Mouse (Mus musculus) liver, embryonic 12.5 days (tissue): ENCODE results near the gene Abtb1. TPM values are rescaled to one million over a fixed set of nuclear protein-coding genes. Genes with fewer than 3 reads are reported as not detected.

Experiments used
- ATAC-seq: fragments of 200-750 bp; cut with Nextera tagmentation; 2 replicates; pipeline ENCODE4 v1.8.0; 2017; ENCODE audit warnings: moderate number of reproducible peaks, mild to moderate bottlenecking, moderate library complexity
- H3K27ac ChIP-seq: fragments of 300-500 bp; sonication (generic); 2 replicates; pipeline ENCODE4 v1.5.1; 2016; ENCODE audit warnings: mild to moderate bottlenecking
- H3K27me3 ChIP-seq: fragments of 300-500 bp; sonication (generic); replicated peaks from 2 replicates; pipeline ENCODE4 v1.6.1; 2016; ENCODE audit warnings: mild to moderate bottlenecking, moderate library complexity
- H3K36me3 ChIP-seq: fragments of 300-500 bp; sonication (generic); 2 replicates; pipeline ENCODE4 v1.6.1; 2016; ENCODE audit warnings: mild to moderate bottlenecking, moderate library complexity
- H3K4me1 ChIP-seq: fragments of 300-500 bp; sonication (generic); 2 replicates; pipeline ENCODE4 v1.6.1; 2016
- H3K4me2 ChIP-seq: fragments of 300-500 bp; sonication (generic); 2 replicates; pipeline ENCODE4 v1.6.1; 2016; ENCODE audit warnings: mild to moderate bottlenecking, moderate library complexity
- H3K4me3 ChIP-seq: fragments of 300-500 bp; sonication (generic); 2 replicates; pipeline ENCODE4 v1.5.1; 2016; ENCODE audit warnings: mild to moderate bottlenecking, moderate library complexity
- H3K9ac ChIP-seq: fragments of 300-500 bp; sonication (generic); 2 replicates; pipeline ENCODE4 v1.6.1; 2016; ENCODE audit warnings: mild to moderate bottlenecking, moderate library complexity
- H3K9me3 ChIP-seq: fragments of 300-500 bp; sonication (generic); replicated peaks from 2 replicates; pipeline ENCODE4 v1.6.1; 2016; ENCODE audit warnings: mild to moderate bottlenecking, moderate library complexity
- WGBS: fragments of 180-500 bp; shearing (Covaris S2); methylation state at CpG from one replicate; pipeline ENCODE4 v1.1.7; 2016; ENCODE audit not compliant: insufficient replicate concordance; 5-methylcytosine and 5-hydroxymethylcytosine counted together
- polyA plus RNA-seq: library from polyadenylated mRNA; unstranded; fragments of >200 nt; fragmentation: Nextera tagmentation; extraction: Ambion mirVana; gene quantifications from 2 replicates; pipeline ENCODE4 v1.2.1, GENCODE M21; 2016

Gene Abtb1
- polyA plus RNA-seq, 1 experiment from 2014 or later = 37.6 TPM

DNA sequence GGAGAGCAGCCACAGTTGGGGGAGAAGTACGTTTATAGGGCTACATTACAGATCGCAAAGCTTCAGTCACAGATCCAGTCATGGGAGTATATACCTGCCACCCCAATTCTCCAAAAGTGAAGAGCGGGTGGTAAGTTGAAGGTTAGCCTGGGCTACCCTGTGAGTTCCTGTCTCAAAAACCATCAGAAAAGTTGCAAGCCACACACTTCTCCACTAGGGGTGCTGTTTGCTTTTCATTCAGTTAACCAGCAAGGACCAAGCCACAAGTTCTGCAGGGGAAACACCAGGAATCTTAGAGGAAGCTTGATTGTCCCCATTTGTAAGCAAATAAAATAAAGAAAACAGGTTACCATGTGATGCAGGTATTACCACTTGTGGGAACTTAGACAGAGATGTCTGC is 28.9 kb downstream of the Abtb1 start:
- no peak overlapping the region for H3K9ac ChIP-seq
- peaks cover 36% of the 10 kb centered on the region for H3K4me1 ChIP-seq
- ATAC-seq = no peak
- H3K4me3 ChIP-seq = no peak overlapping the region
- H3K9me3 ChIP-seq = no peaks in the 10 kb centered on the region
- H3K27ac ChIP-seq = no peak overlapping the region
- peaks cover 42% of the 10 kb centered on the region for H3K36me3 ChIP-seq
- H3K27me3 ChIP-seq = no peaks in the 10 kb centered on the region; the same call in 1 of the 2 replicates
- WGBS = 41% methylated on average over 3 of the region's 3 CpGs
- H3K4me2 ChIP-seq = no peak overlapping the region

DNA sequence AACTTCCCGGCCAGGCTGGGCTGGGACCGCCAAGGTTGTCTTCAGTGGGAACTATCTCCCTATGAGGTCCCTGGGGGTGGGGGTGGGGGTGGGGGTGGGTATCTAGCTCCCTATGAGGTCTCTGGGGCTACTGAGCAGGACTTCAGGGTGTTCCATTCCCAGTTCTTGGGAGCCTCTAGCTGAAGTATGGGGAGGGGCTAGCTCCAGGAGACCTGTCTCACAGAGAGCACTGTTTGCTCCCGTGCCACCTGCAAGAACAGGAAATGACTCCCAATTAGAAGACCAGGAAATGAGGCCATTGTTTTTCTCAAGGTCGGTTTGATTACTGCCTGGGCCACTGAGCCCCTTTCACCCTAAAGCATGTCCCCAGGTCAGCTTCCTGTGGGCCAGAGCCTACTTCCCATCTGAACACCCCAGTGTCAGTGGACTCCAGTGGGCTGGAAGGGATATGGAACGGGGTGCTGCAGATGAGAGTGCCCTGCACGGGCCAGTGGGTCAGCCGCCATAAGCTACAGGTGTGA is 29.8 kb downstream of the Abtb1 start:
- H3K9ac ChIP-seq = no peak overlapping the region
- H3K27ac ChIP-seq = no peak overlapping the region
- peaks cover 46% of the 10 kb centered on the region for H3K4me1 ChIP-seq
- no peaks in the 10 kb centered on the region for H3K27me3 ChIP-seq
- ATAC-seq = no peak
- 44% methylated on average over 7 of the region's 7 CpGs for WGBS
- no peak overlapping the region for H3K4me3 ChIP-seq
- no peak overlapping the region for H3K4me2 ChIP-seq
- no peaks in the 10 kb centered on the region for H3K9me3 ChIP-seq
- peaks cover 43% of the 10 kb centered on the region for H3K36me3 ChIP-seq

DNA sequence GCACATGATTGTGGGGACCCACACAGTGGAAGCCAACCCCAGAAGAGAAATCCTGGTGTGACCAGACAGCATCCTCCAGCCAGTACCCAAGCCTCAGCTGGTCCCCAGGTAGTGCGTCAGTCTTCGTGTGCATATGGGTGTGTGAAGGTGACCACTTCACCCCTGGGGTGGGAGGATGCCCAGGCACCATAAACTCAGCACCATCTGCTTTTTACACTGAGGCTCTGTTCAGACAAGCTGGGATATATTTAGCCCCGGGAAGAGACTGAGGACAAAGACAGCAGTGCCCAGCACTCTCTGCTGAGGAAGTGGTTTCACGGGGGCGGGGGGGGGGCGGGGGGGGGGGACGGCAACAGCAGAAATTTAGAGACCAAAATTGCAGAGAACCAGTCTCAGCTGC is 30.4 kb downstream of the Abtb1 start:
- Histone ChIP-seq H3K9ac (no peak overlapping the region), H3K9me3 (no peaks in the 10 kb centered on the region), H3K36me3 (peaks cover 43% of the 10 kb centered on the region), H3K4me3 (no peak overlapping the region), H3K4me1 (peaks cover 47% of the 10 kb centered on the region), H3K4me2 (no peak overlapping the region), H3K27me3 (no peaks in the 10 kb centered on the region), H3K27ac (no peak overlapping the region)
- 20% methylated on average over 7 of the region's 7 CpGs for WGBS
- no peak for ATAC-seq

DNA sequence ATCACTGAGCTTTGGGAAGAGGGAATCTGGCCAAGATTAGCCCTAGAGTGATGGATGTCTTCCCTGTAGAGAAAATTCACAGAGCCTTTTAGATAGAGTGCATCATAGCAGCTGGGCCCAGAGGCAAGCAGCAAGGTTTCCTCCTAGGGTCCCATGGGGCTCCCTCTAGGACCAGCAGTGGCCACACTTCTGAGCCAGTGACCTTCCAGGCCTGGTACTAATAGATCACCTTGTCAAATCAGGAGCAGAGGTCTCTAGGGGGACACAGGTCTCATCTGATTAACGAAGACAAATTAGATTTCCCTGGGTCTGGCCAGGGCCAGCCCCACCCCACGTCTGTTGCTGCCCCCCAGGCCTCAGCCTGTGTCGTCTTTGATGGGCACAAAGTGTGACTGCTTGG is 31.5 kb downstream of the Abtb1 start:
- Histone ChIP-seq H3K9ac (no peak overlapping the region), H3K27me3 (no peaks in the 10 kb centered on the region), H3K4me2 (no peak overlapping the region), H3K4me3 (no peak overlapping the region), H3K27ac (no peak overlapping the region), H3K4me1 (peaks cover 48% of the 10 kb centered on the region), H3K36me3 (peaks cover 43% of the 10 kb centered on the region), H3K9me3 (no peaks in the 10 kb centered on the region)
- WGBS = 63% methylated on average over 3 of the region's 3 CpGs
- 0 out of 2 replicates have a peak, but pooled peaks have one; percentile 27 for ATAC-seq

DNA sequence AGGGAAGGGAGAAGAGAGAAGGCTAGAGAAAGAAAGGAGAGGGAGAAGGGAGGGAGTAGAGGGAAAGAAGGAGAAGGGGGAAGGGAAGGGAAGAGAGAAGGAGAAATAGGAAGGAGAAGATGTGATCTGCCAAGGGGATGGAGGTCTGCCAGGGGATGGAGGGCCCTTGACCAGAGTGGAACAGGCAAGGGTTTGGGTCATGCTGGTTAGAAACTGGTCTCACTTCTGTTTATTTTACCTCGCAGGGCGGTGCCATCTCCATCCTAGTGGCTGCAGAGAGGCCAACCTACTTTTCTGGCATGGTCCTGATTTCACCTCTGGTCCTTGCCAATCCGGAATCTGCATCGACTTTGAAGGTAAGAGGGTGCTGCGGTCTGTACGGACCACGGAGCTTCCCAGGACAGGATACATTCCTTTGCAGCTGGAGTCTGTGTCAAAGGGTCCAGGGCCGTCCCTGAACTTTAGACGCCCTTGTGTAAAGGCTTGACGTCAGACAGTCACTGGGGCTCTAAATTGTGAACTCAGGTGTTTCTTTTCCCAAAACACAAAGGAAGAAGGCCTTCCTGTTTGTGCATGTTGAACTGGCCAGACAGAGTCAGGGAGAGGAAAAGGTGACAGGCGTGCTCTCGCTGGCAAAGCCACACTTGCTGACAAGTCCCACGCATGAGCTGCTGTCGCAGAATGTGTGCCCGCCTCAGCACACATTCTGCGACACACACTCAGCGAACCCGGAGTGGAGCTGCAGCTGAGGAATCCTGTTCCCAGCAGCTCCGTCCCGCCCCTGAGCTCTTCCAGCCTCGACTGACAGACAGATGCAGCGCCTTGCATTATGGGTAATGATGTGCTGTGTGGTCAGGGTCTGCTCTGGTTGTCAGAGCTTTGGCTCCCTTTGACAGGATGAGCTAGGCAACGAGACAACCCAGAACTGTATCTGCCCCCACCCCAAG is 32.4 kb downstream of the Abtb1 start:
- H3K27ac ChIP-seq = no peak overlapping the region; the same call in 1 of the 2 replicates
- ATAC-seq = no peak

DNA sequence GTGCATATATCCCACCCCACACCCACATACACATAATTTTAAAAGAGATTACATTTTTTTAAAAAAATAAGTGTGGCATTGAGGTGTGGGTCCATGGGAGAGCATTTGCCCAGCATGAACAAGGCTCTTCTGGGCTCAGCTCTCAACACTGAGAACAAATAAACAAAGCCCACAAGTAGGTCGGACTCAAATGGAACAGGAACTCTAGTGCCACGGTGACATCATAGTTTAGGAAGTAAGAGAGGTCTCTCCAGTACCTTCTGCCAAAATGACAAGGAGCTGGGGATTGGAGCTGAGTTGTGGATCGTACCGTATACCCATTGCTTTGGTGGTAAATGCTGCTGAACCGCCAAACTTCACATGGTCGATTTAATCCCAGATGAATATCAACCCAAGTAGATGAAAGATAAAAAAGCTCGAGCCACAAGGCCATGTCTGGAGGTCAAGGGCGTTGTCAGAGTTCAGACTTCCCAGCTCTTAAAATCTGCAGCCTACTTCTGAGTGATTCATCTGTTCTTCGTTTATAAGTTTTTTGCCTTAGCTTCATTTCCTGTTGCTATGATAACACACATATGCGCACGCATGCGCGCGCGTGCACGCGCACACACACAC is 36.7 kb downstream of the Abtb1 start:
- 82% methylated on average over 17 of the region's 17 CpGs for WGBS
- no peak overlapping the region for H3K4me2 ChIP-seq
- no peaks in the 10 kb centered on the region for H3K27me3 ChIP-seq
- H3K4me3 ChIP-seq = no peak overlapping the region
- peak overlapping the region; percentile 81; the same call in 1 of the 2 replicates for H3K27ac ChIP-seq
- ATAC-seq = no peak
- no peak overlapping the region for H3K9ac ChIP-seq
- H3K9me3 ChIP-seq = no peaks in the 10 kb centered on the region
- H3K4me1 ChIP-seq = peaks cover 73% of the 10 kb centered on the region
- peaks cover 36% of the 10 kb centered on the region for H3K36me3 ChIP-seq

More for the DNA sequence above, 32.4 kb downstream of the Abtb1 start:
- no peaks in the 10 kb centered on the region for H3K9me3 ChIP-seq
- no peak overlapping the region for H3K9ac ChIP-seq
- H3K4me1 ChIP-seq = peaks cover 55% of the 10 kb centered on the region
- H3K27me3 ChIP-seq = no peaks in the 10 kb centered on the region
- 74% methylated on average over 23 of the region's 23 CpGs for WGBS
- H3K4me2 ChIP-seq = no peak overlapping the region
- H3K36me3 ChIP-seq = peaks cover 43% of the 10 kb centered on the region
- no peak overlapping the region for H3K4me3 ChIP-seq

DNA sequence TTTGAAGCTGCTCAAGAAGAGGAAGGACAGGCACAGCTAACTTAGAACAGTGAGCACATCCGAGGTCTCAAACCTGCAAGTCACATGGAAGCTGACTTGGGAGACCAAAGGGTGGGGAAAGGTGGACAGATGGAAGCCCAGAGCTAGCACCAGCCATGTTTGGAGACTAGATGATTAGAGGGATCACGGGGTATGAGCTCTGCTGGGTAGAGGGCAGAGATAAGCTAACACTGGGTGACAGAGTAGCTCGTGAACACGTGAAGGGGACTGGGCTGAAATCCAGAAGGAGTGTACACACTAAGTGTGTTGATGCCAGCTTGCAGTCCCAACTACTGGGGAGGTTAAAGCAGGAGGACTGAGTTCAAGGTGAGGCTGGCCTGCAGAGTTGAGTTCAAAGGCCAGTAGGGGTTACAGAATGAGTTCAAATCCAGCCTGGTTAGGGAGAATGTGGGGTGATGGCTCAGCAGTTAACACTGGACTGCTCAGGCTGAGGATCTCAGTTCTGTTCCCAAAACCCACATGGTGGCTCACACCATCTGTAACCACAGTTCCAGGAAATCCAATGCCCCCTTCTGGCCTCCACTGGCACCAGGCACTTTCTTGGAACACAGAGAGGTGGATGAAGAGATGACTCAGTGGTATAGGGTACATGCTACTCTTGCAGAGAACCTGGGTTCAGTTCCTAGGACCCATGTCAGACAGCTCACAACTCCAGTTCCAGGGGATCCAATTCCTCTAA is 37.7 kb downstream of the Abtb1 start:
- peak overlapping the region; percentile 52; the same call in 1 of the 2 replicates for H3K9ac ChIP-seq
- peak overlapping the region; percentile 81 for H3K27ac ChIP-seq
- H3K4me2 ChIP-seq = peak overlapping the region; percentile 53
- H3K36me3 ChIP-seq = peaks cover 36% of the 10 kb centered on the region
- 20% methylated on average over 4 of the region's 4 CpGs for WGBS
- no peak overlapping the region for H3K4me3 ChIP-seq
- peaks cover 74% of the 10 kb centered on the region for H3K4me1 ChIP-seq
- H3K27me3 ChIP-seq = no peaks in the 10 kb centered on the region
- H3K9me3 ChIP-seq = no peaks in the 10 kb centered on the region
- ATAC-seq = peak; percentile 88

DNA sequence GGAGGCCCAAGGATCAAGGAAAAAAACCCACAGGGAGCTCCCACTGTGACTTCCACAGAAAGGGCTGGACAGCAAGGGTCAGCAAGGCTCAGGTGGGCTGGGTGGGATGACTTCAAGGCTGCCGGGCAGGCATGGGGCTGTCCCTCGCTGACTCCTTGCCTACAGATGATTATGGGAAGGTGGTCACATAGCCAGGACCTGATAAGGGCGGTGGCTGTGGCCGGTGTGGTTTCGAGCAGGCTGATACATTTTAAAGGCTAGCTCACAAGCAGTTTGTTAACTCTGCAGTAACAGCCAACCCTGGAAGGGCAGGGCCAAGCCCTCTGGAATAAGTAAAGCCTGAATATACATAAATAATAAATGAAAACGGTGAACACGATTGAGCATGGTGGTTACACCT is 38.7 kb downstream of the Abtb1 start:
- Histone ChIP-seq H3K9ac (peak overlapping the region; percentile 52), H3K9me3 (no peaks in the 10 kb centered on the region), H3K27ac (peak overlapping the region; percentile 81), H3K4me1 (peaks cover 70% of the 10 kb centered on the region), H3K27me3 (no peaks in the 10 kb centered on the region), H3K36me3 (peaks cover 25% of the 10 kb centered on the region), H3K4me2 (peak overlapping the region; percentile 53), H3K4me3 (peak overlapping the region; percentile 14; the same call in 1 of the 2 replicates)
- ATAC-seq = peak; percentile 72
- 24% methylated on average over 7 of the region's 7 CpGs for WGBS

DNA sequence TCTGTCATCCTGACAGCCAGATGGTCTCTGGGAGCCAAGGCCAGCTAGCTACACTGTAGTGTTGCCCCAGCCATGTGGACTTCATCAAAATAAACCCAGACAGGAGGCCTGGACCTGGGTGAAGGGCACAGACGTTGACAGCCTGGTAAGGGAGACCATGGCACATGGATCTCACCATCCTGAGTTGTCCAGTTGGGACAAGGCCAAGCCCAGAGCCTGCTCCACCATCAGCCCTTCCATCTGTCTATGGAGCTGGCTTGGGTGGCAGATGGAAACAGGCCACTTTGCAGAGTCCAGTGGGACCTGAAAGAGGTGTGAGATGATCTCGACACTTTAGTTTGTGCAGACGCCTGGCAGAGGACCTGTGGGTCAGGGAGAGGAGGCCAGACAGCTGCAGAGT is 41.0 kb downstream of the Abtb1 start:
- no peak overlapping the region for H3K4me2 ChIP-seq
- H3K36me3 ChIP-seq = peaks cover 23% of the 10 kb centered on the region; the same call in 1 of the 2 replicates
- H3K9me3 ChIP-seq = no peaks in the 10 kb centered on the region
- peaks cover 57% of the 10 kb centered on the region for H3K4me1 ChIP-seq
- H3K27ac ChIP-seq = peak overlapping the region; percentile 15; the same call in 1 of the 2 replicates
- H3K4me3 ChIP-seq = no peak overlapping the region
- no peaks in the 10 kb centered on the region for H3K27me3 ChIP-seq
- no peak for ATAC-seq
- WGBS = 40% methylated on average over 3 of the region's 3 CpGs
- no peak overlapping the region for H3K9ac ChIP-seq

DNA sequence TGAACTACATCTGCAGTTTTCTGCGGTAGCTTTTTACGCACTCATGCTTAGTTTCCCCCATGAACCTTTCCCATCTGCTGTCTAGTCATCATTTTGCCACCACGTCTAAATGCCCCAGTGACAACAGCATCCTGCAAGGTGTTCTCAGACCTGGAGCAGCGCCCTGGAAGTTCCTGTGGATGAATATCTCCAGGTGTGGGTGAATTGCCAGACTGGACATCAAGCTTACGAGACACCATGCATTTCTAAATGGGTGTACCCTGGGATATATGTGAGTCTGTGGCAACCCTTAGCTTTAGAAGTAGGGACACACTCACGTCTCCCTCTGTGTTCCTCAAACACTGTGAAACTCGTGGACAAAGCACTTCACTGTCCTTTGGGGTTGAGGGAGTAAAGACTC is 41.6 kb downstream of the Abtb1 start:
- no peaks in the 10 kb centered on the region for H3K27me3 ChIP-seq
- H3K36me3 ChIP-seq = peaks cover 23% of the 10 kb centered on the region; the same call in 1 of the 2 replicates
- no peak overlapping the region for H3K4me3 ChIP-seq
- no peak for ATAC-seq
- no peak overlapping the region for H3K9ac ChIP-seq
- H3K4me2 ChIP-seq = no peak overlapping the region
- peak overlapping the region; percentile 15; the same call in 1 of the 2 replicates for H3K27ac ChIP-seq
- H3K4me1 ChIP-seq = peaks cover 56% of the 10 kb centered on the region
- H3K9me3 ChIP-seq = no peaks in the 10 kb centered on the region
- WGBS = 69% methylated on average over 7 of the region's 7 CpGs

DNA sequence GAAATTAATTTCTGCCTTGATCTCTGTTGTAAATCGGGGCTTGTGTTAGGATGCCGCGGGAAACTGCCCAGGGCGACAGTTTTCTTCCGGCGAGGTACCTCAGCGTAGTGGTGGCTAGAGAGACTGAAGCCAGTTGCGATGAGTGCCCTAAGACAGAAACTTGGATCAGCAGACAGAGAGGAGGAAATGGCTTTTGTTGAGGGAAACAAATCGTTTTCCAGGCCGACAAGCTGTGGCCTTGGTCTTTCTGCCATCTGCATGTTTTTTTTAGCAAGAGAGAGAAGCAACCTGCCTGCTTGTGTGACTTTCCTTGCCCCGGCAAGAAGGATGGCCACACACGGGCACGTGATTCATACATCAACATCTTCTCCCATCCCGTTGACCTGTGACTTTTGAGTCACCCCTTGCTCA is 47.2 kb downstream of the Abtb1 start:
- 72% methylated on average over 14 of the region's 14 CpGs for WGBS

More for the DNA sequence above, 47.2 kb downstream of the Abtb1 start:
- Histone ChIP-seq H3K4me2 (no peak overlapping the region), H3K27ac (no peak overlapping the region), H3K4me1 (peaks cover 20% of the 10 kb centered on the region), H3K27me3 (peaks cover 9% of the 10 kb centered on the region; the same call in 1 of the 2 replicates), H3K4me3 (no peak overlapping the region), H3K36me3 (0 out of 2 replicates have a peak, but pooled peaks cover 5% of the 10 kb centered on the region), H3K9me3 (no peaks in the 10 kb centered on the region), H3K9ac (no peak overlapping the region)
- ATAC-seq = no peak
